Comparison of ENCODE assay signal across 9 mouse cellular contexts in the genomic region with DNA sequence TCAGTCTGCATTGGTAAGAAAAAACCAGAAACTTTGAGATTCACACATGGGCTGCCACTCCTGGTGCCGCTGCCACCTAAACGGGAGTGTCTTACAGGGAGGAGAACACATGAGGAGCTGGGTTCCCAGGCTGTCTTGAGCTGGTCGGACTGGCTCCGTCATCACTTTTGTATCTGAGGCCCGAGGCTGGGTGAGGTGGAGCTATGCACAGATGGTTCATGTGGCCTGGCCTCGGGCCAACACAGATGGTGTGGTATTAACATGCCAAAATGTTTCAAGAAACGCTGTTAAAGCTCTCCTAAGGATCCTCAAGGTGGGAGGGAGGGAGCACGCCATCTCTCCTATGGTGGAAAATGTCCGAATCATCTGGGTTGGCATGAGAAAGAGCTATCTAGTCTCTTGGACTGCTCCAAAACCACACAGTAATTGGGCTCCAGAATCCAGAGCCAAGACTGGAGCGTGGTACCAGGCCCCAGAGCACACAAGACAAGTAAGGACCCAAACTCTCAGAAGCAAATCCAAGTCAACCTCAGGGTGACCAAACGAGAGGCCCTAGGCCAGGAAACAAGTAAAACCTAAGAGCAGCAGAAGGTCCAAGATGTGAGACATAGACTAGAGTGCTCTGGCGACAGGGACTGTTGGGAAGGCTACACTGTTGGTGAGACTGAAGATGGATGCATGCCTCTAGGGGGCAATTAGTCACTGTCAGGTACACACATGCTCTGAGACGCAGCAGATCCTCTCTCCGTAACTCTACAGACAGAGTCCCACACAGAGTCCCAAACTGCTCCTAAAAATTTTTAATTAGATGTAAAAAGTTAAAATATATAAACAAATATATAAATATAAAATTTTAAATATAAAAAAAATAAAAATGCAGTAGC. TPM values are rescaled to one million over a fixed set of nuclear protein-coding genes. Genes with fewer than 3 reads are reported as not detected.
DNase-seq lines count a peak whose midpoint lies in the region; ATAC-seq and TF ChIP-seq lines count a peak whose summit lies in the region.
"Had no signal": no experiment of that assay in that cellular context is flagged by ENCODE, and none has a peak within 500 bp of the region (broad histone marks: within the 10 kb centered on the region; RNA-seq: fewer than 3 reads in every experiment).

No protein-coding gene starts in this region.

- H3K4me3 ChIP-seq in midbrain, postnatal 0 days (ENCODE audit: low read depth, low read length) = no peak overlapping the region
- no peak overlapping the region for H3K4me3 ChIP-seq in midbrain, embryonic 16.5 days (ENCODE audit: low read depth, low read length)
- no peak overlapping the region for H3K4me3 ChIP-seq in forebrain, postnatal 0 days (ENCODE audit: low read depth, low read length)
- no peak overlapping the region for H3K4me3 ChIP-seq in stomach, embryonic 16.5 days (replicated peaks; ENCODE audit: low read length)
- H3K4me3 ChIP-seq in midbrain, embryonic 15.5 days = no peak overlapping the region
- H3K4me3 ChIP-seq: liver, embryonic 15.5 days had no signal

- no peaks in the 10 kb centered on the region for H3K4me1 ChIP-seq in midbrain, postnatal 0 days (ENCODE audit: insufficient read depth, low read length)
- no peaks in the 10 kb centered on the region for H3K4me1 ChIP-seq in midbrain, embryonic 16.5 days (ENCODE audit: control insufficient read depth, insufficient read depth, low read length)
- 0 out of 2 replicates have a peak, but pooled peaks cover 5% of the 10 kb centered on the region for H3K4me1 ChIP-seq in forebrain, postnatal 0 days (ENCODE audit: insufficient read depth)
- peaks cover 11% of the 10 kb centered on the region; the same call in 1 of the 2 replicates for H3K4me1 ChIP-seq in stomach, embryonic 16.5 days (ENCODE audit: control insufficient read depth, insufficient read depth, low read length)
- H3K4me1 ChIP-seq in midbrain, embryonic 15.5 days = no peaks in the 10 kb centered on the region
- H3K4me1 ChIP-seq: liver, embryonic 15.5 days had no signal

- 73% methylated on average over 14 of the region's 14 CpGs for WGBS in midbrain, postnatal 0 days
- WGBS in midbrain, embryonic 16.5 days = 68% methylated on average over 14 of the region's 14 CpGs
- 53% methylated on average over 14 of the region's 14 CpGs for WGBS in forebrain, postnatal 0 days
- WGBS in stomach, embryonic 16.5 days = 52% methylated on average over 14 of the region's 14 CpGs
- 72% methylated on average over 14 of the region's 14 CpGs for WGBS in midbrain, embryonic 15.5 days

- DNase-seq in adrenal gland, postnatal 25 days = peak; percentile 34
- DNase-seq in adrenal gland, adult 18-20 months (ENCODE audit: low spot score in 2 of 2) = no peak
- DNase-seq in midbrain, postnatal 0 days (ENCODE audit: low spot score) = peak; percentile 89
- peak; percentile 79 for DNase-seq in forebrain, postnatal 0 days
- DNase-seq in layer of hippocampus, postnatal 36 days = peak; percentile 33 to 37

- H3K9me3 ChIP-seq in midbrain, postnatal 0 days (ENCODE audit: low read length) = no peaks in the 10 kb centered on the region
- no peaks in the 10 kb centered on the region for H3K9me3 ChIP-seq in midbrain, embryonic 16.5 days (replicated peaks; ENCODE audit: control insufficient read depth, low read length, poor library complexity, severe bottlenecking)
- H3K9me3 ChIP-seq in forebrain, postnatal 0 days (ENCODE audit: low read length) = no peaks in the 10 kb centered on the region
- no peaks in the 10 kb centered on the region for H3K9me3 ChIP-seq in stomach, embryonic 16.5 days (replicated peaks; ENCODE audit: control insufficient read depth, low read length)
- H3K9me3 ChIP-seq in midbrain, embryonic 15.5 days = no peaks in the 10 kb centered on the region
- H3K9me3 ChIP-seq: liver, embryonic 15.5 days had no signal

- no peaks in the 10 kb centered on the region for H3K27me3 ChIP-seq in midbrain, postnatal 0 days (ENCODE audit: insufficient read depth, low read length)
- H3K27me3 ChIP-seq in midbrain, embryonic 16.5 days (ENCODE audit: control insufficient read depth, insufficient read depth, low read depth, low read length) = no peaks in the 10 kb centered on the region
- no peaks in the 10 kb centered on the region for H3K27me3 ChIP-seq in forebrain, postnatal 0 days (ENCODE audit: insufficient read depth, low read length)
- H3K27me3 ChIP-seq in stomach, embryonic 16.5 days (ENCODE audit: control insufficient read depth, insufficient read depth, low read length) = no peaks in the 10 kb centered on the region
- no peaks in the 10 kb centered on the region for H3K27me3 ChIP-seq in midbrain, embryonic 15.5 days (replicated peaks)
- H3K27me3 ChIP-seq: liver, embryonic 15.5 days had no signal

- H3K9ac ChIP-seq in midbrain, postnatal 0 days (replicated peaks; ENCODE audit: low read length, poor library complexity, severe bottlenecking) = no peak overlapping the region
- H3K9ac ChIP-seq in midbrain, embryonic 16.5 days (ENCODE audit: low read depth, low read length) = no peak overlapping the region
- H3K9ac ChIP-seq in forebrain, postnatal 0 days = no peak overlapping the region
- H3K9ac ChIP-seq in stomach, embryonic 16.5 days (ENCODE audit: low read length) = no peak overlapping the region
- no peak overlapping the region for H3K9ac ChIP-seq in midbrain, embryonic 15.5 days
- H3K9ac ChIP-seq: liver, embryonic 15.5 days had no signal

- ATAC-seq in midbrain, postnatal 0 days (ENCODE audit: low FRiP score) = no peak
- no peak for ATAC-seq in midbrain, embryonic 16.5 days
- peak; percentile 67 for ATAC-seq in forebrain, postnatal 0 days
- ATAC-seq in stomach, embryonic 16.5 days (ENCODE audit: insufficient read depth, low FRiP score) = peak; percentile 71; the same call in 1 of the 2 replicates
- ATAC-seq in midbrain, embryonic 15.5 days (replicated peaks) = no peak

- H3K27ac ChIP-seq in midbrain, postnatal 0 days (ENCODE audit: low read depth, low read length) = no peak overlapping the region
- no peak overlapping the region for H3K27ac ChIP-seq in midbrain, embryonic 16.5 days (ENCODE audit: low read length)
- no peak overlapping the region for H3K27ac ChIP-seq in forebrain, postnatal 0 days (ENCODE audit: low read depth, low read length)
- no peak overlapping the region for H3K27ac ChIP-seq in stomach, embryonic 16.5 days (ENCODE audit: low read length)
- no peak overlapping the region for H3K27ac ChIP-seq in midbrain, embryonic 15.5 days
- H3K27ac ChIP-seq: liver, embryonic 15.5 days had no signal

- H3K36me3 ChIP-seq in midbrain, postnatal 0 days (ENCODE audit: insufficient read depth, low read length) = no peaks in the 10 kb centered on the region
- H3K36me3 ChIP-seq in midbrain, embryonic 16.5 days (ENCODE audit: control insufficient read depth, insufficient read depth, low read length) = no peaks in the 10 kb centered on the region
- no peaks in the 10 kb centered on the region for H3K36me3 ChIP-seq in forebrain, postnatal 0 days (ENCODE audit: insufficient read depth)
- no peaks in the 10 kb centered on the region for H3K36me3 ChIP-seq in stomach, embryonic 16.5 days (ENCODE audit: control insufficient read depth, insufficient read depth, low read length)
- no peaks in the 10 kb centered on the region for H3K36me3 ChIP-seq in midbrain, embryonic 15.5 days (replicated peaks)
- H3K36me3 ChIP-seq: liver, embryonic 15.5 days had no signal

- H3K4me2 ChIP-seq in midbrain, postnatal 0 days (ENCODE audit: low read depth, low read length, poor library complexity, severe bottlenecking) = no peak overlapping the region
- no peak overlapping the region for H3K4me2 ChIP-seq in midbrain, embryonic 16.5 days (ENCODE audit: low read length)
- no peak overlapping the region for H3K4me2 ChIP-seq in forebrain, postnatal 0 days (ENCODE audit: low read depth)
- no peak overlapping the region for H3K4me2 ChIP-seq in stomach, embryonic 16.5 days (ENCODE audit: low read depth, low read length)
- no peak overlapping the region for H3K4me2 ChIP-seq in midbrain, embryonic 15.5 days
- H3K4me2 ChIP-seq: liver, embryonic 15.5 days had no signal

- TF ChIP-seq CTCF in midbrain, postnatal 0 days (IDR thresholded peaks at IDR 0.05) = no peak
- TF ChIP-seq CTCF in forebrain, postnatal 0 days (IDR thresholded peaks at IDR 0.05; ENCODE audit: low read depth) = no peak

RNA-seq across cellular contexts. Expression of gene Utp6, which starts 53.3 kb away (rescaled TPM):
- total RNA-seq in adrenal gland, postnatal 25 days (2021) = 39.3 and 45.0 TPM in 2 replicates
- total RNA-seq in adrenal gland, adult 18-20 months (2021) = 10 to 100 TPM; 35.6 to 47.6 TPM
- 24.7 and 27.1 TPM in 2 replicates for total RNA-seq in midbrain, postnatal 0 days (2014; rRNA removed)
- polyA plus RNA-seq in midbrain, postnatal 0 days (2015; fragmentation: Nextera tagmentation; extraction: Ambion mirVana) = 18.9 and 21.0 TPM in 2 replicates
- 39.2 and 46.0 TPM in 2 replicates for polyA plus RNA-seq in midbrain, embryonic 16.5 days (2015; fragmentation: Nextera tagmentation; extraction: Ambion mirVana)
- 30.7 and 37.5 TPM in 2 replicates for total RNA-seq in forebrain, postnatal 0 days (2014; rRNA removed)
- 18.5 and 29.4 TPM in 2 replicates for polyA plus RNA-seq in forebrain, postnatal 0 days (2015; fragmentation: Nextera tagmentation; extraction: Ambion mirVana)
- total RNA-seq in layer of hippocampus, postnatal 36 days (2021) = 10 to 100 TPM; 30.9 to 35.7 TPM
- 40.2 and 50.4 TPM in 2 replicates for polyA plus RNA-seq in stomach, embryonic 16.5 days (2015; fragmentation: Nextera tagmentation; extraction: Ambion mirVana)
- polyA plus RNA-seq in midbrain, embryonic 15.5 days (2015; fragmentation: Nextera tagmentation; extraction: Ambion mirVana) = 36.2 and 37.0 TPM in 2 replicates

Comparison
In these comparisons a context has a peak if more than half of its experiments do, and no peak if none do; other contexts are left out.
1. DNase-seq: peak in adrenal gland, postnatal 25 days (single experiment), midbrain, postnatal 0 days (single experiment), forebrain, postnatal 0 days (single experiment) and layer of hippocampus, postnatal 36 days (2 of 2); none in adrenal gland, adult 18-20 months (0 of 2).
2. ATAC-seq: peak in forebrain, postnatal 0 days (single experiment) and stomach, embryonic 16.5 days (single experiment); none in midbrain, postnatal 0 days (single experiment), midbrain, embryonic 16.5 days (single experiment) and midbrain, embryonic 15.5 days (single experiment).